In genomic region chr2:152788892-152789421, GRCm38 (mm10) we compare ENCODE assay signal across 8 mouse cellular contexts. TPM values are rescaled to one million over a fixed set of nuclear protein-coding genes. Genes with fewer than 3 reads are reported as not detected.
DNase-seq lines count a peak whose midpoint lies in the region; ATAC-seq and TF ChIP-seq lines count a peak whose summit lies in the region.

No protein-coding gene starts in this region.

- no peaks in the 10 kb centered on the region for H3K27me3 ChIP-seq in C2C12 (ENCODE audit: control insufficient read depth, insufficient read depth, insufficient read length)
- no peaks in the 10 kb centered on the region for H3K27me3 ChIP-seq in embryonic facial prominence, embryonic 15.5 days
- H3K27me3 ChIP-seq in hindbrain, postnatal 0 days (ENCODE audit: insufficient read depth, low read length): no peaks in the 10 kb centered on the region

- peaks cover 41% of the 10 kb centered on the region for H3K36me3 ChIP-seq in C2C12 (ENCODE audit: control insufficient read depth, insufficient read depth)
- 0 out of 2 replicates have a peak, but pooled peaks cover 4% of the 10 kb centered on the region for H3K36me3 ChIP-seq in embryonic facial prominence, embryonic 15.5 days
- no peaks in the 10 kb centered on the region for H3K36me3 ChIP-seq in hindbrain, postnatal 0 days (ENCODE audit: insufficient read depth, low read length)

- H3K9me3 ChIP-seq in embryonic facial prominence, embryonic 15.5 days (replicated peaks): no peaks in the 10 kb centered on the region
- H3K9me3 ChIP-seq in hindbrain, postnatal 0 days (ENCODE audit: low read length): no peaks in the 10 kb centered on the region

- TF ChIP-seq CTCF in C2C12 (IDR thresholded peaks at IDR 0.05; ENCODE audit: control insufficient read depth, insufficient read depth, insufficient read length): no peak
- no peak for TF ChIP-seq CTCF in hindbrain, postnatal 0 days (IDR thresholded peaks at IDR 0.05; ENCODE audit: low read depth)

- H3ac ChIP-seq in C2C12 (ENCODE audit: control insufficient read depth, insufficient read length, low read depth): no peak overlapping the region

- no peak overlapping the region for H3K9ac ChIP-seq in embryonic facial prominence, embryonic 15.5 days
- no peak overlapping the region for H3K9ac ChIP-seq in hindbrain, postnatal 0 days (replicated peaks; ENCODE audit: low read length)

- H3K4me2 ChIP-seq in embryonic facial prominence, embryonic 15.5 days (replicated peaks): no peak overlapping the region
- H3K4me2 ChIP-seq in hindbrain, postnatal 0 days (ENCODE audit: low read depth, low read length): no peak overlapping the region

- DNase-seq in cerebellum, adult 18-20 months: peak; percentile 42 to 58
- DNase-seq in cerebellum, adult 11 months: no peak
- peak; percentile 32 for DNase-seq in hindbrain, postnatal 0 days (ENCODE audit: low spot score)
- DNase-seq in liver: peak; percentile 92
- peak; percentile 43 for DNase-seq in naive thymus-derived CD4-positive, alpha-beta T cell, adult 2 months (ENCODE audit: low read depth)
- no peak for DNase-seq in urinary bladder, adult 2 months (ENCODE audit: low spot score)

- 59% methylated on average over 6 of the region's 6 CpGs for WGBS in embryonic facial prominence, embryonic 15.5 days
- 65% methylated on average over 6 of the region's 6 CpGs for WGBS in hindbrain, postnatal 0 days

- H3K27ac ChIP-seq in embryonic facial prominence, embryonic 15.5 days (replicated peaks): peak overlapping the region; percentile 17
- peak overlapping the region; percentile 64; the same call in 1 of the 2 replicates for H3K27ac ChIP-seq in hindbrain, postnatal 0 days

- no peak overlapping the region for H3K4me3 ChIP-seq in C2C12 (ENCODE audit: insufficient read depth, poor library complexity, severe bottlenecking)
- H3K4me3 ChIP-seq in embryonic facial prominence, embryonic 15.5 days (replicated peaks): no peak overlapping the region
- no peak overlapping the region for H3K4me3 ChIP-seq in hindbrain, postnatal 0 days (ENCODE audit: low read length)

- peaks cover 60% of the 10 kb centered on the region for H3K79me3 ChIP-seq in C2C12 (ENCODE audit: low read depth)

- H3K4me1 ChIP-seq in embryonic facial prominence, embryonic 15.5 days: peaks cover 14% of the 10 kb centered on the region
- H3K4me1 ChIP-seq in hindbrain, postnatal 0 days (ENCODE audit: insufficient read depth, low read length): peaks cover 9% of the 10 kb centered on the region; the same call in 1 of the 2 replicates

- no peak for ATAC-seq in embryonic facial prominence, embryonic 15.5 days (ENCODE audit: insufficient number of reproducible peaks, low FRiP score, low TSS enrichment, low read depth)
- no peak for ATAC-seq in hindbrain, postnatal 0 days

- peaks cover 97% of the 10 kb centered on the region for H3K79me2 ChIP-seq in C2C12 (ENCODE audit: control insufficient read depth, insufficient read depth)

TF ChIP-seq in C2C12, 6 proteins besides CTCF, POLR2A, EP300 and RAD21:
- TF ChIP-seq FOSL1 (IDR thresholded peaks at IDR 0.05; ENCODE audit: insufficient read depth, low read length, poor library complexity, severe bottlenecking): no peak
- peak; percentile 3 for TF ChIP-seq MYOD1 (IDR thresholded peaks at IDR 0.05; ENCODE audit: control insufficient read depth, insufficient read length, low read depth)

RNA-seq across cellular contexts. Expression of gene Cox4i2, which starts 35.0 kb away (rescaled TPM):
- 0.39 TPM for polyA plus RNA-seq in C2C12 (2012; fragmentation: generic; extraction: Trizol)
- polyA plus RNA-seq in embryonic facial prominence, embryonic 15.5 days (2015; fragmentation: Nextera tagmentation; extraction: Ambion mirVana): 37.7 and 37.9 TPM in 2 replicates
- total RNA-seq in hindbrain, postnatal 0 days (2014; rRNA removed): 2.1 and 7.1 TPM in 2 replicates
- polyA plus RNA-seq in hindbrain, postnatal 0 days (2015; fragmentation: Nextera tagmentation; extraction: Ambion mirVana): 4.8 and 6.1 TPM in 2 replicates
- polyA plus RNA-seq in urinary bladder, adult 2 months (2012; rRNA removed): 9.6 and 10.0 TPM in 2 replicates

RNA-seq across cellular contexts. Expression of gene Bcl2l1, which starts 42.6 kb away (rescaled TPM):
- polyA plus RNA-seq in C2C12 (2012; fragmentation: generic; extraction: Trizol): 67.3 TPM
- polyA plus RNA-seq in embryonic facial prominence, embryonic 15.5 days (2015; fragmentation: Nextera tagmentation; extraction: Ambion mirVana): 99.1 and 99.7 TPM in 2 replicates
- total RNA-seq in hindbrain, postnatal 0 days (2014; rRNA removed): 130 and 135 TPM in 2 replicates
- 110 and 123 TPM in 2 replicates for polyA plus RNA-seq in hindbrain, postnatal 0 days (2015; fragmentation: Nextera tagmentation; extraction: Ambion mirVana)
- 76.7 and 88.6 TPM in 2 replicates for polyA plus RNA-seq in urinary bladder, adult 2 months (2012; rRNA removed)

RNA-seq across cellular contexts. Expression of gene Id1, which starts 52.9 kb away (rescaled TPM):
- polyA plus RNA-seq in C2C12 (2012; fragmentation: generic; extraction: Trizol): 503 TPM
- polyA plus RNA-seq in embryonic facial prominence, embryonic 15.5 days (2015; fragmentation: Nextera tagmentation; extraction: Ambion mirVana): 142 and 160 TPM in 2 replicates
- total RNA-seq in hindbrain, postnatal 0 days (2014; rRNA removed): 142 and 198 TPM in 2 replicates
- polyA plus RNA-seq in hindbrain, postnatal 0 days (2015; fragmentation: Nextera tagmentation; extraction: Ambion mirVana): 99.3 and 104 TPM in 2 replicates
- polyA plus RNA-seq in urinary bladder, adult 2 months (2012; rRNA removed): 416 and 633 TPM in 2 replicates

RNA-seq across cellular contexts. Expression of gene Tpx2, which starts 58.8 kb away (rescaled TPM):
- polyA plus RNA-seq in C2C12 (2012; fragmentation: generic; extraction: Trizol): 54.8 TPM
- 60.1 and 60.6 TPM in 2 replicates for polyA plus RNA-seq in embryonic facial prominence, embryonic 15.5 days (2015; fragmentation: Nextera tagmentation; extraction: Ambion mirVana)
- total RNA-seq in hindbrain, postnatal 0 days (2014; rRNA removed): 8.1 and 15.6 TPM in 2 replicates
- 14.3 and 21.0 TPM in 2 replicates for polyA plus RNA-seq in hindbrain, postnatal 0 days (2015; fragmentation: Nextera tagmentation; extraction: Ambion mirVana)
- 3.0 and 3.2 TPM in 2 replicates for polyA plus RNA-seq in urinary bladder, adult 2 months (2012; rRNA removed)

Comparison
In these comparisons a context has a peak if more than half of its experiments do, and no peak if none do; other contexts are left out.
1. DNase-seq: peak in cerebellum, adult 18-20 months (2 of 2), hindbrain, postnatal 0 days (single experiment), liver (single experiment) and naive thymus-derived CD4-positive, alpha-beta T cell, adult 2 months (single experiment); none in cerebellum, adult 11 months (single experiment) and urinary bladder, adult 2 months (single experiment).